In genomic region chr11:4989187-4989586, GRCm38 (mm10) we compare ENCODE assay signal across 9 mouse cellular contexts. TPM values are rescaled to one million over a fixed set of nuclear protein-coding genes. Genes with fewer than 3 reads are reported as not detected.
A peak's percentile ranks its signal among the peaks of the same experiment; 100 is the strongest.
DNase-seq lines count a peak whose midpoint lies in the region; ATAC-seq and TF ChIP-seq lines count a peak whose summit lies in the region.
"Had no signal": no experiment of that assay in that cellular context is flagged by ENCODE, and none has a peak within 500 bp of the region (broad histone marks: within the 10 kb centered on the region; RNA-seq: fewer than 3 reads in every experiment).

No protein-coding gene starts in this region.

- intact Hi-C loops in left cerebral cortex, postnatal 36 days (cut with DNase I), result no loop called here

- no peak for TF ChIP-seq CTCF in bone marrow macrophage, adult 2 months (IDR thresholded peaks at IDR 0.05; ENCODE audit: low read depth, low read length)

- no peaks in the 10 kb centered on the region for H3K9me3 ChIP-seq in midbrain, embryonic 11.5 days (ENCODE audit: control insufficient read depth, low read length)

- no peak overlapping the region for H3K9ac ChIP-seq in midbrain, embryonic 11.5 days (ENCODE audit: low read length)
- H3K9ac ChIP-seq: lung, embryonic 14.5 days had no signal

- peak overlapping the region; percentile 71 for H3K27ac ChIP-seq in bone marrow macrophage, adult 2 months (ENCODE audit: insufficient read depth, low read depth, low read length)
- H3K27ac ChIP-seq in macrophage, result peak overlapping the region; percentile 62
- H3K27ac ChIP-seq in midbrain, embryonic 11.5 days (ENCODE audit: low read depth, low read length), result no peak overlapping the region

- DNase-seq in layer of hippocampus, adult 9-11 months, result peak; percentile 35
- DNase-seq in layer of hippocampus, postnatal 10 days (ENCODE audit: low spot score in 2 of 2), result no peak
- peak; percentile 59 for DNase-seq in thymus, postnatal 25 days
- no peak for DNase-seq in midbrain, embryonic 11.5 days (ENCODE audit: low spot score, missing footprints)
- no peak for DNase-seq in left cerebral cortex, postnatal 36 days (ENCODE audit: low spot score in 2 of 2)
- DNase-seq: lung, embryonic 14.5 days had no signal

- WGBS in macrophage (ENCODE audit: missing documents), result 8% methylated on average over 3 of the region's 3 CpGs
- WGBS in midbrain, embryonic 11.5 days, result 85% methylated on average over 3 of the region's 3 CpGs

- TF ChIP-seq POLR2A in bone marrow macrophage, adult 2 months (IDR thresholded peaks at IDR 0.05; ENCODE audit: borderline replicate concordance, low read depth, low read length), result no peak

- H3K4me1 ChIP-seq in bone marrow macrophage, adult 2 months (ENCODE audit: control insufficient read depth, insufficient read depth, low read length), result peaks cover 26% of the 10 kb centered on the region
- peaks cover 6% of the 10 kb centered on the region for H3K4me1 ChIP-seq in midbrain, embryonic 11.5 days (ENCODE audit: control insufficient read depth, insufficient read depth, low read length)

- H3K27me3 ChIP-seq in midbrain, embryonic 11.5 days (ENCODE audit: control insufficient read depth, insufficient read depth, low read length), result no peaks in the 10 kb centered on the region

- H3K4me3 ChIP-seq in bone marrow macrophage, adult 2 months (ENCODE audit: insufficient read depth, low read length), result no peak overlapping the region
- no peak overlapping the region for H3K4me3 ChIP-seq in macrophage (ENCODE audit: inconsistent target)
- no peak overlapping the region for H3K4me3 ChIP-seq in midbrain, embryonic 11.5 days (ENCODE audit: low read depth, low read length)
- H3K4me3 ChIP-seq: myocyte had no signal

- peaks cover 23% of the 10 kb centered on the region; the same call in 1 of the 2 replicates for H3K36me3 ChIP-seq in macrophage (ENCODE audit: inconsistent target)
- no peaks in the 10 kb centered on the region for H3K36me3 ChIP-seq in midbrain, embryonic 11.5 days (ENCODE audit: control insufficient read depth, insufficient read depth, low read length)

- peaks cover 71% of the 10 kb centered on the region for H3K79me2 ChIP-seq in macrophage (ENCODE audit: inconsistent target)

- ATAC-seq in midbrain, embryonic 11.5 days (ENCODE audit: low FRiP score), result no peak

- no peak overlapping the region for H3K4me2 ChIP-seq in midbrain, embryonic 11.5 days
- H3K4me2 ChIP-seq: lung, embryonic 14.5 days had no signal

RNA-seq across cellular contexts. Expression of gene Ap1b1, which starts 2.6 kb away (rescaled TPM):
- 100 to 1,000 TPM; 116 to 130 TPM for total RNA-seq in layer of hippocampus, postnatal 10 days (2021)
- 165 and 185 TPM in 2 replicates for polyA plus RNA-seq in bone marrow macrophage, adult 2 months (2012; ENCODE audit: insufficient read depth, insufficient read length, missing spikeins)
- 100 to 1,000 TPM in 15 of 26 experiments, 10 to 100 TPM in 11; 18.3 to 342 (median 135) TPM for total RNA-seq in macrophage (2018; cell fraction: chromatin; rRNA removed)
- 100 to 1,000 TPM in 18 of 26 experiments, 10 to 100 TPM in 8; 62.8 to 179 (median 114) TPM for total RNA-seq in macrophage (2018; cell fraction: cytosol; rRNA removed)
- 100 to 1,000 TPM in 16 of 26 experiments, 10 to 100 TPM in 10; 43.0 to 233 (median 113) TPM for total RNA-seq in macrophage (2018; cell fraction: nucleus; rRNA removed)
- 127 to 179 TPM (median 133 TPM) in 3 replicates for polyA plus RNA-seq in macrophage (2018)
- 59.5 and 61.6 TPM in 2 replicates for polyA plus RNA-seq in midbrain, embryonic 11.5 days (2014; fragmentation: Nextera tagmentation; extraction: Ambion mirVana)
- 100 to 1,000 TPM; 145 to 153 TPM for total RNA-seq in left cerebral cortex, postnatal 36 days (2021)

RNA-seq across cellular contexts. Expression of gene Nefh, which starts 41.3 kb away (rescaled TPM):
- total RNA-seq in layer of hippocampus, postnatal 10 days (2021), result 10 to 100 TPM; 39.1 to 43.0 TPM
- not detected in 2 replicates for polyA plus RNA-seq in bone marrow macrophage, adult 2 months (2012; ENCODE audit: insufficient read depth, insufficient read length, missing spikeins)
- not detected for total RNA-seq in macrophage (2018; cell fraction: chromatin; rRNA removed)
- total RNA-seq in macrophage (2018; cell fraction: cytosol; rRNA removed), result under 1 TPM in 4 of 26 experiments, not detected in 22; under 0.01 to 0.06 (median 0.05) TPM
- total RNA-seq in macrophage (2018; cell fraction: nucleus; rRNA removed), result not detected
- polyA plus RNA-seq in macrophage (2018), result 0.11 to 0.14 TPM in 2 of 3 replicates, not detected in the other
- 0.77 and 0.79 TPM in 2 replicates for polyA plus RNA-seq in midbrain, embryonic 11.5 days (2014; fragmentation: Nextera tagmentation; extraction: Ambion mirVana)
- total RNA-seq in left cerebral cortex, postnatal 36 days (2021), result 10 to 100 TPM; 44.0 to 47.2 TPM

Comparison
In these comparisons a context has a peak if more than half of its experiments do, and no peak if none do; other contexts are left out.
1. DNase-seq: peak in layer of hippocampus, adult 9-11 months (single experiment) and thymus, postnatal 25 days (single experiment); none in layer of hippocampus, postnatal 10 days (0 of 2), midbrain, embryonic 11.5 days (single experiment) and left cerebral cortex, postnatal 36 days (0 of 2).